Mouse (Mus musculus) cortical plate, adult 2 months (tissue): ENCODE measurements at regions not wholly inside any gene's neighbourhood (a gene's known extent, or its start where the extent isn't known, plus 50 kb on each side); places are given as distances from the start of the nearest gene placed in this dataset.

Experiments
- H3K27ac ChIP-seq: fragments of 200-500 bp; 2 replicates; pipeline ENCODE4 v1.5.1; 2012; ENCODE audit warnings: low read length, control low read depth, inconsistent platforms; ENCODE audit not compliant: insufficient read depth
- H3K4me1 ChIP-seq: fragments of 200-500 bp; 2 replicates; pipeline ENCODE4 v1.6.1; 2011; ENCODE audit warnings: low read length; ENCODE audit not compliant: control insufficient read depth, insufficient read depth
- H3K4me3 ChIP-seq: fragments of 200-500 bp; 2 replicates; pipeline ENCODE4 v1.5.1; 2011; ENCODE audit warnings: mild to moderate bottlenecking, low read length, control low read depth; ENCODE audit not compliant: insufficient read depth
- CTCF ChIP-seq: fragments of 200-500 bp; IDR thresholded peaks from 2 replicates; pipeline ENCODE4 v1.5.1; 2011; ENCODE audit warnings: mild to moderate bottlenecking, control low read depth, low read length; ENCODE audit not compliant: insufficient read depth; ENCODE audit errors: extremely low read depth
- POLR2A ChIP-seq: fragments of 200-500 bp; IDR thresholded peaks from 2 replicates; pipeline ENCODE4 v1.6.1; 2011; ENCODE audit warnings: mild to moderate bottlenecking, low read length, control low read depth; ENCODE audit not compliant: insufficient read depth; ENCODE audit errors: extremely low read depth

GRCm38 (mm10) chr5:120312299-120312698, 119.2 kb upstream of the Lhx5 start:
- no peak overlapping the region for H3K4me3 ChIP-seq
- TF ChIP-seq CTCF (peak; percentile 26; the same call in 1 of the 2 replicates), POLR2A (no peak)
- no peak overlapping the region for H3K27ac ChIP-seq
- H3K4me1 ChIP-seq, result no peaks in the 10 kb centered on the region

GRCm38 (mm10) chr5:120313984-120314383, 117.5 kb upstream of the Lhx5 start:
- no peak overlapping the region for H3K4me3 ChIP-seq
- no peak for TF ChIP-seq CTCF
- TF ChIP-seq POLR2A, result no peak
- H3K27ac ChIP-seq, result no peak overlapping the region
- H3K4me1 ChIP-seq, result no peaks in the 10 kb centered on the region

- TF ChIP-seq POLR2A (no peak), CTCF (no peak)
Observed at GRCm38 (mm10) chr5:120315116-120315515, 116.4 kb upstream of the Lhx5 start.

GRCm38 (mm10) chr5:120318951-120319350, 112.5 kb upstream of the Lhx5 start:
- TF ChIP-seq CTCF (no peak), POLR2A (no peak)

More at GRCm38 (mm10) chr5:120315116-120315515, 116.4 kb upstream of the Lhx5 start:
- Histone ChIP-seq H3K4me3 (no peak overlapping the region), H3K4me1 (no peaks in the 10 kb centered on the region), H3K27ac (no peak overlapping the region)

DNA sequence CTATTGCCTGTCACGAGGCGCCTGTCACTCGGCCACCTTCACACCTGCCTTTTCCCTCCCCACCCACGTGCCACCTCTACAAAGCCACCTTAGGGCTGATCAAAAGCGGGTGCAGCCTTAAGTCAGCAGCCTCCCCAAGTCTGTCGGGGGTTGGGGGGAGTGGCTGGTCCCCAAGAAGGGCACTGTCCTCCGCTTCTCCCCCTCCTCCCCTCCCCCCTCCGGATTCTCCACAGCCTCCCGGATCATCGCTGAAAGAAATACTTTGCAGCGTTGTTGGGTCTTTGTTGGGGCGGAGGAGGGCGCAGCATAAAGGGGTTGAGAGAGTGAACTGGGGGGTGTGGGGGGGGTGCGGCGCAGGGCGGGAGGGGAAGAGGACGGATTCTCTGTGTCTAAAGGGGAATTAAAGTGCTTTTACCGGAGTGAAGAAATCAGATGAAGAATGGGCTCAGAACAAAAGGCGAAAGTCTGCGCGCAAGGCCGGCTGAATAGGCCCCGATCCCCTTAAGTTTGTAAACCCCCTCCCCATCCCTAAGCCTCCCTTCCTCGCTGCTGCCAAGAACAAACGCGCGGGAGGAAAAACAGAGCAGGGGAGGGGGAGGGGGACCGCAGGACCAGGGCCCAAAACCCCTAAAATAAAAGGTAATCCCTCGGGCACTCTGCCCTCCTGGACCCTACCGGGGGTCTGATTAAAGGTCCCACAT, 109.3 kb upstream of the Lhx5 start:
- no peaks in the 10 kb centered on the region for H3K4me1 ChIP-seq
- H3K27ac ChIP-seq, result no peak overlapping the region
- TF ChIP-seq CTCF (no peak), POLR2A (no peak)
- H3K4me3 ChIP-seq, result no peak overlapping the region

More at GRCm38 (mm10) chr5:120318951-120319350, 112.5 kb upstream of the Lhx5 start:
- Histone ChIP-seq H3K27ac (no peak overlapping the region), H3K4me3 (no peak overlapping the region), H3K4me1 (no peaks in the 10 kb centered on the region)

- Histone ChIP-seq H3K4me1 (no peaks in the 10 kb centered on the region), H3K27ac (no peak overlapping the region), H3K4me3 (no peak overlapping the region)
- no peak for TF ChIP-seq POLR2A
- no peak for TF ChIP-seq CTCF
Observed at GRCm38 (mm10) chr5:120322732-120323316, 108.7 kb upstream of the Lhx5 start.

GRCm38 (mm10) chr5:120324111-120324510, 107.4 kb upstream of the Lhx5 start:
- H3K4me3 ChIP-seq, result no peak overlapping the region
- H3K27ac ChIP-seq, result no peak overlapping the region
- H3K4me1 ChIP-seq, result no peaks in the 10 kb centered on the region
- TF ChIP-seq CTCF, result no peak
- no peak for TF ChIP-seq POLR2A

- H3K27ac ChIP-seq, result no peak overlapping the region
- no peak overlapping the region for H3K4me3 ChIP-seq
- TF ChIP-seq POLR2A (no peak), CTCF (no peak)
- no peaks in the 10 kb centered on the region for H3K4me1 ChIP-seq
Observed at GRCm38 (mm10) chr5:120325386-120325910, 106.1 kb upstream of the Lhx5 start.

DNA sequence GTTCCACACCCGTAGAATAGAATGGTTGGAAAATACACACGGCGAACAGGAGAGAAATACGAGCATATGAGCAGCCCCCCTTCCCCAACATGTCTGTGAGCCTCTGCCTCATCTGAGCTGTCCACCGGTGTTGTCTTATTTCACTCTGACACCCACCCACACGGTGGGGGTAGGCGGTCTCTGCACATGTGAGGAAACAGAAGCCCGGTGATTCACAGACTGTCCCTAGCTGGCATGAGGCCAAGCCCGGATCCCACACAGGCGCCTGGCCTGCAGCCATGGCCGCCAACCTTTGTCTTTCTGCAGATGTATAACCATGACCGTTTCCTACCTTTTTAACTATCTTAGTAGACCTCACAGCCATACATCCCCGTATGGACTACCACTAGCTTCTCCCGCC, 99.5 kb upstream of the Lhx5 start:
- Histone ChIP-seq H3K27ac (no peak overlapping the region), H3K4me1 (no peaks in the 10 kb centered on the region)
- TF ChIP-seq CTCF (no peak), POLR2A (no peak)

GRCm38 (mm10) chr5:120339162-120339561, 92.3 kb upstream of the Lhx5 start:
- no peak overlapping the region for H3K4me3 ChIP-seq
- TF ChIP-seq POLR2A (no peak), CTCF (no peak)
- H3K27ac ChIP-seq, result no peak overlapping the region
- H3K4me1 ChIP-seq, result no peaks in the 10 kb centered on the region

More for the DNA sequence above, 99.5 kb upstream of the Lhx5 start:
- no peak overlapping the region for H3K4me3 ChIP-seq
